ENCODE assay signal across 10 mouse cellular contexts in the genomic region with DNA sequence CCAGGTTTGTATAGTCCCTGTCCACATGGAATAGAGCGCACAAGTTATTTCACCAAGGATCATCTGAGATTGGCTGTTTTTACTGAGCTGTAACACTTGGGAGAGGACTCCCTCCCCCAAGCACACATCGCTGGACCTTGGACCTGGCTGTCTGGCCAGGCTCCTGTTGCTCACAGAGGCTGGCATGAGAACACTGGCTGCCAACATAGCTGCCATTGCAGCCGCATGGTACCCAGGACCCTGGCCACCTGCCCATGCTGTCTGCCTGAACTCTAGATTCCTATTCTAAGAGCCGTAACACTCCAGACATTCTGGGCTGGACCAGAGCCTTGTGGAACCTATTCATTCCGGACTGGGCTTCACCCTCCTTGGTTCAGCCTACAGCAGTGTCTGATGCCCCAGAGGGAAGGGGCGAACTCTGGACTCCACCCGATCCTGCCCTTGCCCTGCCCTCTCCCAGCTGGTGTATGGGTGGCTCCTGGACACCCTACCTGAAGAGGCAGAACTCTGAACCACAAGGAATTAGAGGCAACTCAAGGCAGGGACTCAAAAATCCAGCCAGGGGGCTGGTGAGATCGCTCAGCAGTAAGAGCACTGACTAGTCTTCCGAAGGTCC. TPM values are rescaled to one million over a fixed set of nuclear protein-coding genes. Genes with fewer than 3 reads are reported as not detected.
DNase-seq lines count a peak whose midpoint lies in the region; ATAC-seq lines count a peak whose summit lies in the region.
"Had no signal": no experiment of that assay in that cellular context is flagged by ENCODE, and none has a peak within 500 bp of the region (broad histone marks: within the 10 kb centered on the region; RNA-seq: fewer than 3 reads in every experiment).

No protein-coding gene starts in this region.

- H3K27ac ChIP-seq in heart, embryonic 12.5 days (ENCODE audit: poor library complexity, severe bottlenecking) = no peak overlapping the region
- H3K27ac ChIP-seq in embryonic facial prominence, embryonic 15.5 days (replicated peaks) = peak overlapping the region; percentile 73; the same call in 1 of the 2 replicates
- no peak overlapping the region; the same call in 1 of the 2 replicates for H3K27ac ChIP-seq in hindbrain, embryonic 15.5 days (replicated peaks)
- peak overlapping the region; percentile 98 for H3K27ac ChIP-seq in limb, embryonic 12.5 days
- H3K27ac ChIP-seq: neural tube, embryonic 12.5 days had no signal

- peaks cover 50% of the 10 kb centered on the region for H3K4me1 ChIP-seq in heart, embryonic 12.5 days (replicated peaks)
- H3K4me1 ChIP-seq in embryonic facial prominence, embryonic 15.5 days = peaks cover 43% of the 10 kb centered on the region
- peaks cover 35% of the 10 kb centered on the region for H3K4me1 ChIP-seq in hindbrain, embryonic 15.5 days (replicated peaks)
- H3K4me1 ChIP-seq in limb, embryonic 12.5 days (replicated peaks) = peaks cover 46% of the 10 kb centered on the region

- H3K36me3 ChIP-seq in heart, embryonic 12.5 days = no peaks in the 10 kb centered on the region
- H3K36me3 ChIP-seq in embryonic facial prominence, embryonic 15.5 days = no peaks in the 10 kb centered on the region
- H3K36me3 ChIP-seq in hindbrain, embryonic 15.5 days = no peaks in the 10 kb centered on the region
- no peaks in the 10 kb centered on the region for H3K36me3 ChIP-seq in limb, embryonic 12.5 days
- H3K36me3 ChIP-seq: neural tube, embryonic 12.5 days had no signal

- no peak for ATAC-seq in heart, embryonic 12.5 days (ENCODE audit: insufficient number of reproducible peaks, low FRiP score)
- ATAC-seq in embryonic facial prominence, embryonic 15.5 days (ENCODE audit: insufficient number of reproducible peaks, low FRiP score, low TSS enrichment, low read depth) = no peak
- ATAC-seq in hindbrain, embryonic 15.5 days (ENCODE audit: low FRiP score, low read depth) = peak; percentile 55
- ATAC-seq in limb, embryonic 12.5 days (ENCODE audit: insufficient number of reproducible peaks, insufficient read depth, low FRiP score, low TSS enrichment, low read depth) = no peak

- DNase-seq in heart, adult 11 months = peak; percentile 96
- no peak for DNase-seq in T-cell, adult 2 months (ENCODE audit: low spot score)
- DNase-seq in urinary bladder, adult 2 months (ENCODE audit: low spot score) = no peak
- no peak for DNase-seq in frontal cortex, adult 2 months (ENCODE audit: extremely low spot score in 1 of 2, low spot score in 1 of 2)
- DNase-seq: thymus, adult 2 months had no signal

- WGBS in heart, embryonic 12.5 days = 85% methylated on average over 9 of the region's 9 CpGs
- WGBS in embryonic facial prominence, embryonic 15.5 days = 79% methylated on average over 9 of the region's 9 CpGs
- 78% methylated on average over 9 of the region's 9 CpGs for WGBS in hindbrain, embryonic 15.5 days
- 85% methylated on average over 9 of the region's 9 CpGs for WGBS in limb, embryonic 12.5 days

- no peak overlapping the region for H3K4me3 ChIP-seq in heart, embryonic 12.5 days
- H3K4me3 ChIP-seq in embryonic facial prominence, embryonic 15.5 days (replicated peaks) = no peak overlapping the region
- H3K4me3 ChIP-seq in hindbrain, embryonic 15.5 days = no peak overlapping the region
- no peak overlapping the region for H3K4me3 ChIP-seq in limb, embryonic 12.5 days (replicated peaks)
- H3K4me3 ChIP-seq: neural tube, embryonic 12.5 days had no signal

- H3K9me3 ChIP-seq in heart, embryonic 12.5 days (replicated peaks) = no peaks in the 10 kb centered on the region
- no peaks in the 10 kb centered on the region for H3K9me3 ChIP-seq in embryonic facial prominence, embryonic 15.5 days (replicated peaks)
- no peaks in the 10 kb centered on the region for H3K9me3 ChIP-seq in hindbrain, embryonic 15.5 days
- H3K9me3 ChIP-seq in limb, embryonic 12.5 days = no peaks in the 10 kb centered on the region
- H3K9me3 ChIP-seq: neural tube, embryonic 12.5 days had no signal

- no peaks in the 10 kb centered on the region for H3K27me3 ChIP-seq in heart, embryonic 12.5 days (replicated peaks)
- H3K27me3 ChIP-seq in embryonic facial prominence, embryonic 15.5 days = no peaks in the 10 kb centered on the region
- H3K27me3 ChIP-seq in hindbrain, embryonic 15.5 days = no peaks in the 10 kb centered on the region
- no peaks in the 10 kb centered on the region for H3K27me3 ChIP-seq in limb, embryonic 12.5 days
- H3K27me3 ChIP-seq: neural tube, embryonic 12.5 days had no signal

- H3K9ac ChIP-seq in heart, embryonic 12.5 days = no peak overlapping the region
- H3K9ac ChIP-seq in embryonic facial prominence, embryonic 15.5 days = no peak overlapping the region
- H3K9ac ChIP-seq in hindbrain, embryonic 15.5 days = no peak overlapping the region
- no peak overlapping the region for H3K9ac ChIP-seq in limb, embryonic 12.5 days (replicated peaks)
- H3K9ac ChIP-seq: neural tube, embryonic 12.5 days had no signal

- no peak overlapping the region for H3K4me2 ChIP-seq in heart, embryonic 12.5 days
- H3K4me2 ChIP-seq in embryonic facial prominence, embryonic 15.5 days (replicated peaks) = no peak overlapping the region
- H3K4me2 ChIP-seq in hindbrain, embryonic 15.5 days = no peak overlapping the region
- H3K4me2 ChIP-seq in limb, embryonic 12.5 days = 0 out of 2 replicates have a peak overlapping the region, but pooled peaks have one; percentile 4
- H3K4me2 ChIP-seq: neural tube, embryonic 12.5 days had no signal

RNA-seq across cellular contexts. Expression of a gene that starts 58.5 kb away (rescaled TPM):
- polyA plus RNA-seq in heart, embryonic 12.5 days (2016; fragmentation: Nextera tagmentation; extraction: Ambion mirVana) = 4.5 and 4.9 TPM in 2 replicates
- 18.0 and 24.0 TPM in 2 replicates for polyA plus RNA-seq in embryonic facial prominence, embryonic 15.5 days (2015; fragmentation: Nextera tagmentation; extraction: Ambion mirVana)
- polyA plus RNA-seq in hindbrain, embryonic 15.5 days (2015; fragmentation: Nextera tagmentation; extraction: Ambion mirVana) = 12.2 and 12.5 TPM in 2 replicates
- 11.0 and 13.8 TPM in 2 replicates for polyA plus RNA-seq in limb, embryonic 12.5 days (2016; fragmentation: Nextera tagmentation; extraction: Ambion mirVana)
- 35.2 and 36.0 TPM in 2 replicates for polyA plus RNA-seq in urinary bladder, adult 2 months (2012; rRNA removed)
- 14.9 and 15.3 TPM in 2 replicates for polyA plus RNA-seq in frontal cortex, adult 2 months (2012; rRNA removed)

Comparison
In these comparisons a context has a peak if more than half of its experiments do, and no peak if none do; other contexts are left out.
1. H3K27ac ChIP-seq: peak in embryonic facial prominence, embryonic 15.5 days (single experiment) and limb, embryonic 12.5 days (single experiment); none in heart, embryonic 12.5 days (single experiment) and hindbrain, embryonic 15.5 days (single experiment).